Mouse (Mus musculus): ENCODE measurements around the gene Lrrc29. TPM values are rescaled to one million over a fixed set of nuclear protein-coding genes. Genes with fewer than 3 reads are reported as not detected.

The Lrrc29 gene
- total and polyA plus RNA-seq, 2 experiments from 2014 or later: 1.5 to 5.8 TPM

- Histone ChIP-seq H3K9me3 (replicated peaks; ENCODE audit: control insufficient read depth, low read length) (no peaks in the 10 kb centered on the region), H3K4me3 (ENCODE audit: low read depth, low read length) (peak overlapping the region; percentile 50), H3K27ac (ENCODE audit: low read depth) (no peak overlapping the region), H3K4me2 (ENCODE audit: low read depth, low read length) (peak overlapping the region; percentile 80), H3K4me1 (ENCODE audit: control insufficient read depth, insufficient read depth) (peaks cover 21% of the 10 kb centered on the region), H3K27me3 (ENCODE audit: control insufficient read depth, insufficient read depth, low read length) (peaks cover 66% of the 10 kb centered on the region), H3K9ac (replicated peaks; ENCODE audit: low read depth, low read length) (no peak overlapping the region; the same call in 1 of the 2 replicates), H3K36me3 (replicated peaks; ENCODE audit: control insufficient read depth, insufficient read depth, low read length) (no peaks in the 10 kb centered on the region)
- no peak for DNase-seq (ENCODE audit: low spot score)
- WGBS: 5% methylated on average over 30 of the region's 30 CpGs
- peak; percentile 53 for ATAC-seq (ENCODE audit: insufficient read depth, low read depth)
- TF ChIP-seq EP300 (IDR thresholded peaks at IDR 0.05; ENCODE audit: low read depth) (no peak), CTCF (IDR thresholded peaks at IDR 0.05; ENCODE audit: low read depth) (no peak)
Observed at GRCm38 (mm10) chr8:105276292-105277120, 49.6 kb downstream of the Lrrc29 start.

- DNase-seq (ENCODE audit: low spot score) (no peak), ATAC-seq (ENCODE audit: insufficient read depth, low read depth) (no peak)
- Histone ChIP-seq H3K4me3 (ENCODE audit: low read depth, low read length) (peak within 1 kb of the TSS; percentile 50), H3K9me3 (replicated peaks; ENCODE audit: control insufficient read depth, low read length) (no peaks in the 10 kb centered on the region), H3K36me3 (replicated peaks; ENCODE audit: control insufficient read depth, insufficient read depth, low read length) (no peaks in the 10 kb centered on the region), H3K4me1 (ENCODE audit: control insufficient read depth, insufficient read depth) (peaks cover 21% of the 10 kb centered on the region), H3K27me3 (ENCODE audit: control insufficient read depth, insufficient read depth, low read length) (peaks cover 73% of the 10 kb centered on the region), H3K9ac (replicated peaks; ENCODE audit: low read depth, low read length) (no peak within 1 kb of the TSS; the same call in 1 of the 2 replicates), H3K4me2 (ENCODE audit: low read depth, low read length) (peak within 1 kb of the TSS; percentile 80), H3K27ac (ENCODE audit: low read depth) (no peak within 1 kb of the TSS)
- TF ChIP-seq EP300 (IDR thresholded peaks at IDR 0.05; ENCODE audit: low read depth): no peak
- TF ChIP-seq CTCF (IDR thresholded peaks at IDR 0.05; ENCODE audit: low read depth): no peak
- 5% methylated on average over 10 of the region's 10 CpGs for WGBS
Observed at GRCm38 (mm10) chr8:105275840-105276239, 50.2 kb downstream of the Lrrc29 start, which contains the start of gene Nol3. Nol3 (plus strand) TSS chr8:105276140.

- H3K9me3 ChIP-seq (replicated peaks; ENCODE audit: control insufficient read depth, low read length): no peaks in the 10 kb centered on the region
- WGBS: 10% methylated on average over 11 of the region's 11 CpGs
- H3K9ac ChIP-seq (replicated peaks; ENCODE audit: low read depth, low read length): no peak overlapping the region
- H3K36me3 ChIP-seq (replicated peaks; ENCODE audit: control insufficient read depth, insufficient read depth, low read length): no peaks in the 10 kb centered on the region
- peak overlapping the region; percentile 50 for H3K4me3 ChIP-seq (ENCODE audit: low read depth, low read length)
- ATAC-seq (ENCODE audit: insufficient read depth, low read depth) (no peak), DNase-seq (ENCODE audit: low spot score) (no peak)
- peaks cover 77% of the 10 kb centered on the region for H3K27me3 ChIP-seq (ENCODE audit: control insufficient read depth, insufficient read depth, low read length)
- peaks cover 24% of the 10 kb centered on the region for H3K4me1 ChIP-seq (ENCODE audit: control insufficient read depth, insufficient read depth)
- H3K27ac ChIP-seq (ENCODE audit: low read depth): no peak overlapping the region
- TF ChIP-seq EP300 (IDR thresholded peaks at IDR 0.05; ENCODE audit: low read depth): no peak
- H3K4me2 ChIP-seq (ENCODE audit: low read depth, low read length): peak overlapping the region; percentile 80
Observed at GRCm38 (mm10) chr8:105275387-105275786, 50.7 kb downstream of the Lrrc29 start.

- DNase-seq (ENCODE audit: low spot score) (no peak), ATAC-seq (ENCODE audit: insufficient read depth, low read depth) (no peak)
- Histone ChIP-seq H3K36me3 (replicated peaks; ENCODE audit: control insufficient read depth, insufficient read depth, low read length) (0 out of 2 replicates have a peak, but pooled peaks cover 4% of the 10 kb centered on the region), H3K27me3 (ENCODE audit: control insufficient read depth, insufficient read depth, low read length) (peaks cover 69% of the 10 kb centered on the region), H3K9ac (replicated peaks; ENCODE audit: low read depth, low read length) (no peak overlapping the region), H3K4me3 (ENCODE audit: low read depth, low read length) (no peak overlapping the region; the same call in 1 of the 2 replicates), H3K4me1 (ENCODE audit: control insufficient read depth, insufficient read depth) (peaks cover 18% of the 10 kb centered on the region; the same call in 1 of the 2 replicates), H3K9me3 (replicated peaks; ENCODE audit: control insufficient read depth, low read length) (no peaks in the 10 kb centered on the region), H3K27ac (ENCODE audit: low read depth) (no peak overlapping the region), H3K4me2 (ENCODE audit: low read depth, low read length) (no peak overlapping the region)
- 9% methylated on average over 11 of the region's 11 CpGs for WGBS
- no peak for TF ChIP-seq CTCF (IDR thresholded peaks at IDR 0.05; ENCODE audit: low read depth)
Observed at GRCm38 (mm10) chr8:105270916-105271186, 55.2 kb downstream of the Lrrc29 start.

GRCm38 (mm10) chr8:105270101-105270915 lies 55.8 kb downstream of the Lrrc29 start:
- DNase-seq (ENCODE audit: low spot score) (no peak), ATAC-seq (ENCODE audit: insufficient read depth, low read depth) (no peak)
- H3K9me3 ChIP-seq (replicated peaks; ENCODE audit: control insufficient read depth, low read length): no peaks in the 10 kb centered on the region
- no peak for TF ChIP-seq EP300 (IDR thresholded peaks at IDR 0.05; ENCODE audit: low read depth)
- TF ChIP-seq CTCF (IDR thresholded peaks at IDR 0.05; ENCODE audit: low read depth): no peak
- no peak overlapping the region for H3K9ac ChIP-seq (replicated peaks; ENCODE audit: low read depth, low read length)
- H3K4me1 ChIP-seq (ENCODE audit: control insufficient read depth, insufficient read depth): peaks cover 15% of the 10 kb centered on the region; the same call in 1 of the 2 replicates
- H3K4me2 ChIP-seq (ENCODE audit: low read depth, low read length): peak overlapping the region; percentile 95
- peak overlapping the region; percentile 56 for H3K4me3 ChIP-seq (ENCODE audit: low read depth, low read length)
- 0 out of 2 replicates have a peak, but pooled peaks cover 4% of the 10 kb centered on the region for H3K36me3 ChIP-seq (replicated peaks; ENCODE audit: control insufficient read depth, insufficient read depth, low read length)
- H3K27ac ChIP-seq (ENCODE audit: low read depth): no peak overlapping the region
- WGBS: 12% methylated on average over 39 of the region's 39 CpGs
- H3K27me3 ChIP-seq (ENCODE audit: control insufficient read depth, insufficient read depth, low read length): peaks cover 66% of the 10 kb centered on the region

Data from heart, postnatal 0 days (tissue).